Mouse (Mus musculus): ENCODE data around the gene Gm10139.
"Not testable (repeated sequence)": the region's sequence is repeated elsewhere in the genome, so short reads cannot be mapped to it uniquely, and the experiment has no call there.

Gene Gm10139

GRCm38 (mm10) chr13:65512378-65512777 lies at the start of gene Gm10139:
Gene Gm10139, plus strand, starts transcription at chr13:65512678.
- DNase-seq (ENCODE audit: low read depth, low spot score); H3K27me3 ChIP-seq (ENCODE audit: control insufficient read depth, insufficient read depth, low read length, poor library complexity, severe bottlenecking); H3K36me3 ChIP-seq (ENCODE audit: control insufficient read depth, insufficient read depth, low read length, poor library complexity, severe bottlenecking): not testable (repeated sequence)

- H3K27me3 ChIP-seq (ENCODE audit: control insufficient read depth, insufficient read depth, low read length, poor library complexity, severe bottlenecking); DNase-seq (ENCODE audit: low read depth, low spot score); H3K36me3 ChIP-seq (ENCODE audit: control insufficient read depth, insufficient read depth, low read length, poor library complexity, severe bottlenecking): not testable (repeated sequence)
Measured at GRCm38 (mm10) chr13:65557636-65558035, 45.2 kb downstream of the Gm10139 start.
